Mouse (Mus musculus) heart, postnatal 0 days (tissue): ENCODE data around the gene Oas1h. TPM values are rescaled to one million over a fixed set of nuclear protein-coding genes. Genes with fewer than 3 reads are reported as not detected.
"Not testable (repeated sequence)": the region's sequence is repeated elsewhere in the genome, so short reads cannot be mapped to it uniquely, and the experiment has no call there.

Source experiments
- ATAC-seq: fragments of 200-750 bp; cut with Nextera tagmentation; 2 replicates; pipeline ENCODE4 v1.8.0; 2017; ENCODE audit warnings: low read depth, moderate number of reproducible peaks, moderate library complexity; ENCODE audit not compliant: insufficient read depth
- DNase-seq: peaks from one replicate; pipeline ENCODE4 v3.0.0-alpha.2; 2016; ENCODE audit warnings: low spot score
- H3K27ac ChIP-seq: fragments of 300-500 bp; sonication (generic); 2 replicates; pipeline ENCODE4 v1.5.1; 2014; ENCODE audit warnings: low read depth, mild to moderate bottlenecking
- H3K27me3 ChIP-seq: fragments of 300-500 bp; sonication (generic); 2 replicates; pipeline ENCODE4 v1.6.1; 2014; ENCODE audit warnings: low read length, mixed read lengths; ENCODE audit not compliant: control insufficient read depth, insufficient read depth
- H3K36me3 ChIP-seq: fragments of 300-500 bp; sonication (generic); replicated peaks from 2 replicates; pipeline ENCODE4 v1.6.1; 2014; ENCODE audit warnings: low read length, mixed read lengths; ENCODE audit not compliant: control insufficient read depth, insufficient read depth
- H3K4me1 ChIP-seq: fragments of 300-500 bp; sonication (generic); 2 replicates; pipeline ENCODE4 v1.6.1; 2014; ENCODE audit warnings: antibody characterized with exemption; ENCODE audit not compliant: control insufficient read depth, insufficient read depth
- H3K4me2 ChIP-seq: fragments of 300-500 bp; sonication (generic); 2 replicates; pipeline ENCODE4 v1.6.1; 2014; ENCODE audit warnings: low read depth, mild to moderate bottlenecking, low read length, moderate library complexity
- H3K4me3 ChIP-seq: fragments of 300-500 bp; sonication (generic); 2 replicates; pipeline ENCODE4 v1.5.1; 2014; ENCODE audit warnings: low read depth, low read length
- H3K9ac ChIP-seq: fragments of 300-500 bp; sonication (generic); replicated peaks from 2 replicates; pipeline ENCODE4 v1.6.1; 2014; ENCODE audit warnings: low read depth, low read length, mixed read lengths
- H3K9me3 ChIP-seq: fragments of 300-500 bp; sonication (generic); replicated peaks from 2 replicates; pipeline ENCODE4 v1.6.1; 2016; ENCODE audit warnings: low read length; ENCODE audit not compliant: control insufficient read depth
- EP300 ChIP-seq: IDR thresholded peaks from 2 replicates; pipeline ENCODE4 v1.6.1; 2016; ENCODE audit warnings: antibody characterized with exemption, low read depth
- WGBS: fragments of 180-500 bp; shearing (Covaris S2); extraction: QIAGEN DNeasy Blood & Tissue Kit; methylation state at CpG from one replicate; pipeline ENCODE4 v1.1.7; 2014; 5-methylcytosine and 5-hydroxymethylcytosine counted together
- polyA plus RNA-seq: library from polyadenylated mRNA; unstranded; fragments of >200 nt; fragmentation: Nextera tagmentation; extraction: Ambion mirVana; gene quantifications from 2 replicates; pipeline ENCODE4 v1.2.1, GENCODE M21; 2015
- total RNA-seq: library from RNA; depleted of rRNA; stranded (reverse); fragments of >200 nt; gene quantifications from 2 replicates; pipeline ENCODE4 v1.2.3, GENCODE M21; 2014; ENCODE audit warnings: low replicate concordance

Oas1h gene
- total and polyA plus RNA-seq, 2 experiments from 2014 or later = not detected

DNA sequence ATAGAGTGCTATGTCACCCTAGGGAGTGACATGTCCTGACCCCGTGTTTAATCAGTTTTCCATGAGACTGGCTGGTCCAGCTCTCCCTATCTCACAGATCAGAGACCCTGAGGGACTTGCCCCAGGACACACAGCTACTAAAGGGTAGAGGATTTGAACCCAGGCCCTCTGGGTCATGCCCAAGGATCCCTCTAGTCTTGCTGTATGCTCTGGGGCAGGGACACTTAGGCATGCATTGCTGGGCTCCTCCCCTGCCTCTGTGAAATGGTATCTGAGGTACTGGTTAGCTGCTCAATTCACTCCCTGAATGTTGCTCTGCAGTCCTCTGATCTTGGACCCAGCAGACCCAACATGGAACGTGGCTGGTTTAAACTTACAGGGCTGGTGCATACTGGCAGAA, 10.2 kb downstream of the Oas1h start:
- 32% methylated on average over 2 of the region's 2 CpGs for WGBS
- DNase-seq (no peak), ATAC-seq (no peak)
- no peak overlapping the region for H3K4me2 ChIP-seq
- H3K9me3 ChIP-seq = no peaks in the 10 kb centered on the region
- no peaks in the 10 kb centered on the region for H3K27me3 ChIP-seq
- H3K4me1 ChIP-seq = no peaks in the 10 kb centered on the region
- H3K4me3 ChIP-seq = no peak overlapping the region
- H3K36me3 ChIP-seq = no peaks in the 10 kb centered on the region
- no peak for TF ChIP-seq EP300
- no peak overlapping the region for H3K27ac ChIP-seq
- no peak overlapping the region for H3K9ac ChIP-seq

- H3K36me3 ChIP-seq, H3K4me2 ChIP-seq, DNase-seq: not testable (repeated sequence)
These were observed 15.6 kb downstream of the Oas1h start for GRCm38 (mm10) chr5:120876839-120877238.

DNA sequence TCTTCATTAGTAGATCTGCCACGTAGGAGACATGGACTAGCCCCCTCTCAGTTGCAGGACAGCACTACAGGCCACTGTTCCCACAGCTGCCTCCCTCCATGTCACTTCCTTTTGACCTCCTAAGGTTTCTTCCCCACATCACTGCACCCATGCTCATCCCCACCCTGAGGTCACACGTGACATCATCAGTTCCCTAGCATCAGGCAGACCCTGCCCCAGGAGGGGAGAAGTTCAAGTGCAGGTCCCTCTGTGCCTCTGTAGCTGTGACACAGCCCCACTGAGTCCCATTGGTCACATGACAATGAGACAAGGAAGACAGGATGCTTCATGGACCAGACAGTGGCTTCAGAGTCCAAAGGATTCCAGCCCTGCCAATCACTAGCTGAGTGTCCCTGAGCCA, 16.2 kb downstream of the Oas1h start:
- not testable (repeated sequence) for H3K9me3 ChIP-seq, H3K4me3 ChIP-seq, H3K36me3 ChIP-seq, H3K27me3 ChIP-seq, DNase-seq, H3K4me2 ChIP-seq, ATAC-seq, H3K27ac ChIP-seq, H3K9ac ChIP-seq, H3K4me1 ChIP-seq
- 65% methylated on average over 2 of the region's 2 CpGs for WGBS

More at GRCm38 (mm10) chr5:120876839-120877238, 15.6 kb downstream of the Oas1h start:
- not testable (repeated sequence) for H3K9me3 ChIP-seq, H3K27ac ChIP-seq, H3K4me1 ChIP-seq, H3K9ac ChIP-seq, H3K4me3 ChIP-seq, ATAC-seq, H3K27me3 ChIP-seq
- 49% methylated on average over 2 of the region's 3 CpGs for WGBS

GRCm38 (mm10) chr5:120878803-120879202, 17.6 kb downstream of the Oas1h start:
- H3K4me2 ChIP-seq, H3K9me3 ChIP-seq, H3K27ac ChIP-seq, ATAC-seq, H3K4me1 ChIP-seq, H3K36me3 ChIP-seq, H3K4me3 ChIP-seq, DNase-seq, H3K27me3 ChIP-seq, H3K9ac ChIP-seq: not testable (repeated sequence)
- 43% methylated on average over 2 of the region's 2 CpGs for WGBS

GRCm38 (mm10) chr5:120881681-120882080, 20.5 kb downstream of the Oas1h start:
- H3K9ac ChIP-seq, H3K4me2 ChIP-seq, H3K27ac ChIP-seq, ATAC-seq, H3K9me3 ChIP-seq, H3K27me3 ChIP-seq, H3K36me3 ChIP-seq, DNase-seq, H3K4me1 ChIP-seq, H3K4me3 ChIP-seq: not testable (repeated sequence)
- WGBS = 83% methylated on average over 6 of the region's 6 CpGs

GRCm38 (mm10) chr5:120887413-120887812, 26.2 kb downstream of the Oas1h start, which contains the start of gene Oas1g:
Gene Oas1g, minus strand, starts transcription at chr5:120887613.
- not testable (repeated sequence) for H3K9ac ChIP-seq, H3K4me3 ChIP-seq, DNase-seq, H3K4me1 ChIP-seq, H3K27ac ChIP-seq, H3K9me3 ChIP-seq, H3K4me2 ChIP-seq, H3K27me3 ChIP-seq, H3K36me3 ChIP-seq, ATAC-seq
- WGBS = 15% methylated on average over 5 of the region's 9 CpGs
